Mouse (Mus musculus): ENCODE results near the gene Cdc123.
A peak's percentile ranks its signal among the peaks of the same experiment; 100 is the strongest.

The Cdc123 gene

GRCm38 (mm10) chr2:5804440-5805045 lies 40.4 kb downstream of the Cdc123 start:
- no peak for DNase-seq

- no peak for DNase-seq
These were observed 42.9 kb downstream of the Cdc123 start for GRCm38 (mm10) chr2:5801927-5802590.

GRCm38 (mm10) chr2:5801182-5801640 lies 43.8 kb downstream of the Cdc123 start:
- DNase-seq, result peak in 1 of 2 experiments; percentile 5

DNA sequence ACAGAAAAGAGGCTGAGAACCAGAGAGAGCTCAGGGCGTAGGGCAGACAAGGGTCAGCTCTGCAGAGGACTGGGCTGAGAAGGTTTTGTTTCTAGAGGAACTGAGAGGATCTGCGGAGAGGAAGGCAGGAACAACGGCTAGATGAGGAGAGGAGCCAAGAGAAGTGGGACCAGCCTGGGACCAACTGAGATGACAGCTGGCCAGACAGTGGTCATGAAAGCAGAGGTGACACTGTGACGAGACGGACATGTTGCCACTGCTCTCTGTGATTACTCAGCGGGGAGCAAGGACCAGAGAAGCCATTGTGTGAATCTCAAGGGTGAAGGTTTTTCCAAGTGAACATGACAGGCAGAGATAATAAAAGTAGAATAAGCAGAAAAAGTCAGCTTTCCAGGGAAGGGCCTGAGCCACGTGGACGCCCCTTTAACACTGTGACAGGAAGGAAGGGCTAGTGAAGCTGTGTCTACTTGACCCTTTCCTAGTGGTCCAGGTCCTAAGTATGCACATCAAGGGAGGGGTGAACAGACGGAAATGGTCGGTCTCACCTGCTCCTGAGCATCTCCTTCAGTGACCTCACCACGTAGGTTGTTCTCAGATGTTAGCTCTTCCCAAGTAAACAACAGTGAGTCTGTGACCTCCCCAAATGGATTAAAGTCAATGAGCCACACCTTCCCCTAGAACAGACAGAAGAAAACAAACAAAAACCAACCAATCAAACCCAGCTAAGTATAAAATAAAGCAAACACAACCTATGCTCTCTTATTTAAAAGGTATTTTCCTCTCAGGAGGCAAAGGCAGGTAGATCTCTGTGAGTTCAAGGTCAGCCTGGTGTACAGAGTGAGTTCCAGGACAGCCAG lies 46.9 kb downstream of the Cdc123 start:
- no peak for DNase-seq

- peak; percentile 15 to 57 for DNase-seq
These were observed 51.2 kb downstream of the Cdc123 start for GRCm38 (mm10) chr2:5793771-5794170.

DNA sequence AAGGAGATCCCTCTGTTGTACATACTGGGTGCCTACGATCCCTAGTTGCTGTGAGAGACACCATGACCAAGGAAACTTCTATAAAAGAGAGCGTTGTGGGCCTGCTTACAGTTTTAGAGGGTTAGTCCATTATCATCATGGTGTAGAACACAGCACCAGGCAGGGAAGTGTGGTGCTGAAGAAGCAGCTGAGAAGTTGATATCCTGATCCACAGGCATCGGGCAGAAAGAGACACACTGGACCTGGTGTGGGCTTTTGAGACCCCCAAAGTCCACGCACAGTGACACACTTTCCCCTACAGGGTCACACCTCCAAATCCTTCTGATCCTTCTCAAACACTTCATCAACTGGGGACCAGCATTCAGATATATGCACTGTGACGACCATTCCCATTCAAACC lies 52.9 kb downstream of the Cdc123 start:
- DNase-seq, result no peak

DNA sequence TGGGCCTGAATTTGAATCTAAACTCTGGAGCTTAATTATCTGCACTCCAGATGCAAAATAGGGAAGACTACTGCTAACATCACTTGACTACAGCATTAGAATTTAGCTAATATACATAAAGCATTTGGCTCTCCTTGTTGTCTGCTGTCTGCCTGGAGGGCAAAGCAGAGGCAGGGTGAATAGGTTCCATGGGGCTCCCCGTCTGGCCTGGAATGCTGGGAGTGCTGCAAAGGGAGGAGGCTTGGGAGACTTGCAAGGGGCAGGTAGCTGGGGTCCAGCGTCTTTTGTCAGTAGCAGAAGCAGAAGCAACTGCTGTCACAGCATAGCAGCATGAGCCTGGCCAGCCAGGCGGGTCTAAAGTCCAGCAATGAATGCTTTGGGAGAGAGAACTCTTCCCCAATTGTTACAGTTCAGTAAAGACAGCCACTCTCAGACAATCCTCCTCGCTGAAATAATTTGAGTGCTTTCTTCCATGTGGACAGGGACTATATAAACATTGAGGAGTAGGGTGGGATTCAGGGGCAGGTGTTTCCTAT lies 55.3 kb downstream of the Cdc123 start:
- peak; percentile 35 to 61 for DNase-seq

- DNase-seq, result no peak
These were observed 57.6 kb downstream of the Cdc123 start for GRCm38 (mm10) chr2:5787391-5787790.

- no peak for DNase-seq
These were observed 72.5 kb downstream of the Cdc123 start for GRCm38 (mm10) chr2:5772464-5772863.

DNA sequence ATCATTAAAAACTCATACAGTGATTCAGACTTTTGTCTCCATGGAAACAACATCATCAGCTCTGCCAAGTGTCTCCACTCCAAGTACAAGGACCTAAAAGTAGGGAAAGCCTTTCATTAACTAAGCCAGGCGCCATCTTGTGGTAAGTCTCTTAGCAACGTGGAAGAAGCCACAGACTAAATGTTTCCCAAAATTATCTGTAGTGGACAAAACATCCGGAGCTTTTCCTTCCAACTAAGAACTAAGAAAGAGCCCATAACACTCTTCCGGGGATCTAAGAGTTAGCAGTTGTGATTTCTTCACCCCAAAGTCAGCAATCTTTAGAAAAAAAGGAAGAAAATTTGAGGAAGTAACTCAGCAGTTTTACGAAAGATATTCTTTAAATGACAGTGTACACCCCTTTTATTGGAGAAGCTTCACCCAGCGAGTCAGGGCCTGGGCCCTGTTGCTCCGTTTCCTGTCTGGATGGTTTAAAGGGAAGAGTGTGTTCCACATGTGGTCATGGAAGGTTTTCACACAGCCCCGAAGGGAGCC lies 74.2 kb downstream of the Cdc123 start:
- peak; percentile 44 to 58 for DNase-seq

GRCm38 (mm10) chr2:5769630-5770029 lies 75.3 kb downstream of the Cdc123 start:
- no peak for DNase-seq

DNA sequence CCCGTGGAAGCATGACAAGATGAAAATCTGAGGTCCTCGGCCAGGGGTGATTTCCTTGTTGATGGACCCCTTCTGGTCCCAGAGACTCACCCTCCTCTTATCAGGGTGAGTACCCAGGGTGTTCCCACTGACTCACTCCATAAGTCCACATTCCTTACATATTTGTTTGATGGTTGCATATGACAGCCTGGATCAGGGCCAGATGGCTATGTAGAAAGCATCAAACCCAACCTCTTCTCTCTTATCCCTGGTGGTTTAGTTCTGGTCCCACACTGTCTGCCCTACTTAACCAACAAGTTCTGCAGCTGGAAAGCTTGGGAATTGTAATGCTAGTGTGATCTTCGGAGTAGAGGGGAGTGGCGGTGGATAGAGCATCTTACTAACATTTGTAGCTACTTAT lies 76.0 kb downstream of the Cdc123 start:
- no peak for DNase-seq

GRCm38 (mm10) chr2:5762031-5762430 lies 82.9 kb downstream of the Cdc123 start:
- no peak for DNase-seq

- DNase-seq, result no peak
These were observed 84.4 kb downstream of the Cdc123 start for GRCm38 (mm10) chr2:5760479-5761008.

- DNase-seq, result no peak
These were observed 86.4 kb downstream of the Cdc123 start for GRCm38 (mm10) chr2:5758569-5758968.

- no peak for DNase-seq
These were observed 94.1 kb downstream of the Cdc123 start for GRCm38 (mm10) chr2:5750872-5751271.

DNA sequence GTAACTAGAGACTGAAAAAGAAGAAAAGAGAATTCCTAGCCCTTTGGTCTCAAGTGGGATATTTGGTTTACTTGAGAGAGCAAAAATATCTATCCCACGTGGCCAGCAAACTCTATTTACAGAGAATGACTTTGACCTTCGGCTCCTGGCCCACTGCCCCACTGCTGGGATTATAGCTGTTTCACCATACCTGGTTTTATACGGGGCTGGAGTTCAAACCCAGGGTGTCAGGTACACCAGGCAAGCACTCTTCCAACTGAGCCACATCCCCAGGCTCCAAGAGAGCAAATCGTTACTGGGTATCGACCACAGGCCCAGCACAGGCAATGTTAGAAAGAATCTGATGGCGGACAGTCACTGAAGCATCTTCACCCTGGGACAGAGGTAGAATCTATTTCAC lies 95.8 kb downstream of the Cdc123 start:
- DNase-seq, result peak in 1 of 2 experiments; percentile 44

DNA sequence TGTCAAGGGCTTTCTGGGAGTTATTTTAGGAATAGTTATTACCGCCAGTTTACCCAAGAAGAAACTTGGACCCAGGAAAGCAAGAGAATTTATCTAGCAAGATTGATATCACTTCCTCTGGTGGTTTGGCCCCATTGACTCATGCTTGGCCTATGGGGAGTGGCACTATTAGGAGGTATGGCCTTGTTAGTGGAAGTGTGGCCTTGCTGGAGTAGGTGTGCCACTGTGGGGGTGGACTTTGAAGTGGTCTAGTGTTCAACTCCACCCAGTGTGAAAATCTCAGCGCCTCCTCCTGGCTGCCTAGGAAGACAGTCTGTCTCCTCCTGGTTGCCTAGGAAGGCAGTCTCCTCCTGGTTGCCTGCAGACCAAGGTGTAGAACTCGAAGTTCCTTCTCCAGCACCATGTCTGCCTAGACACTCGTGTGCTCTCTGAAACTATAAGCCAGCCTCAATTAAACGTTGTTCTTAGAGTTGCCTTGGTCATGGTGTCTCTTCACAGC lies 97.4 kb downstream of the Cdc123 start:
- no peak for DNase-seq

GRCm38 (mm10) chr2:5746529-5746928 lies 98.4 kb downstream of the Cdc123 start:
- peak; percentile 31 to 35 for DNase-seq
